Mouse (Mus musculus) forebrain, embryonic 11.5 days (tissue): ENCODE data around the gene Gm20388. TPM values are rescaled to one million over a fixed set of nuclear protein-coding genes. Genes with fewer than 3 reads are reported as not detected.
A peak's percentile ranks its signal among the peaks of the same experiment; 100 is the strongest.

Experiments used
- ATAC-seq: fragments of 200-750 bp; cut with Nextera tagmentation; replicated peaks from 2 replicates; pipeline ENCODE4 v1.8.0; 2017; ENCODE audit warnings: moderate TSS enrichment; ENCODE audit not compliant: low FRiP score
- DNase-seq: peaks from one replicate; pipeline ENCODE4 v3.0.0-alpha.2; 2017; ENCODE audit warnings: low spot score
- H3K27ac ChIP-seq: fragments of 300-500 bp; sonication (generic); 2 replicates; pipeline ENCODE4 v1.5.1; 2014; ENCODE audit warnings: low read depth, low read length
- H3K27me3 ChIP-seq: fragments of 300-500 bp; sonication (generic); 2 replicates; pipeline ENCODE4 v1.6.1; 2014; ENCODE audit warnings: mild to moderate bottlenecking, low read length, mixed read lengths; ENCODE audit not compliant: control insufficient read depth, insufficient read depth
- H3K36me3 ChIP-seq: fragments of 300-500 bp; sonication (generic); 2 replicates; pipeline ENCODE4 v1.6.1; 2014; ENCODE audit warnings: mild to moderate bottlenecking, low read length, moderate library complexity, mixed read lengths; ENCODE audit not compliant: control insufficient read depth, insufficient read depth
- H3K4me1 ChIP-seq: fragments of 300-500 bp; sonication (generic); replicated peaks from 2 replicates; pipeline ENCODE4 v1.6.1; 2014; ENCODE audit warnings: low read length, mixed read lengths; ENCODE audit not compliant: control insufficient read depth, insufficient read depth
- H3K4me2 ChIP-seq: fragments of 300-500 bp; sonication (generic); 2 replicates; pipeline ENCODE4 v1.6.1; 2014; ENCODE audit warnings: low read depth, mild to moderate bottlenecking, low read length, moderate library complexity, mixed read lengths; ENCODE audit not compliant: severe bottlenecking
- H3K4me3 ChIP-seq: fragments of 300-500 bp; sonication (generic); 2 replicates; pipeline ENCODE4 v1.5.1; 2014; ENCODE audit warnings: low read depth, low read length
- H3K9ac ChIP-seq: fragments of 300-500 bp; sonication (generic); 2 replicates; pipeline ENCODE4 v1.6.1; 2014; ENCODE audit warnings: low read length
- H3K9me3 ChIP-seq: fragments of 300-500 bp; sonication (generic); 2 replicates; pipeline ENCODE4 v1.6.1; 2016; ENCODE audit warnings: low read length, mixed read lengths; ENCODE audit not compliant: control insufficient read depth
- WGBS: fragments of 180-500 bp; shearing (Covaris S2); extraction: QIAGEN DNeasy Blood & Tissue Kit; methylation state at CpG from one replicate; pipeline ENCODE4 v1.1.7; 2014; 5-methylcytosine and 5-hydroxymethylcytosine counted together
- polyA plus RNA-seq: library from polyadenylated mRNA; unstranded; fragments of >200 nt; fragmentation: Nextera tagmentation; extraction: Ambion mirVana; gene quantifications from 2 replicates; pipeline ENCODE4 v1.2.1, GENCODE M21; 2014

The Gm20388 gene
- polyA plus RNA-seq, 1 experiment from 2014 or later: not detected

DNA sequence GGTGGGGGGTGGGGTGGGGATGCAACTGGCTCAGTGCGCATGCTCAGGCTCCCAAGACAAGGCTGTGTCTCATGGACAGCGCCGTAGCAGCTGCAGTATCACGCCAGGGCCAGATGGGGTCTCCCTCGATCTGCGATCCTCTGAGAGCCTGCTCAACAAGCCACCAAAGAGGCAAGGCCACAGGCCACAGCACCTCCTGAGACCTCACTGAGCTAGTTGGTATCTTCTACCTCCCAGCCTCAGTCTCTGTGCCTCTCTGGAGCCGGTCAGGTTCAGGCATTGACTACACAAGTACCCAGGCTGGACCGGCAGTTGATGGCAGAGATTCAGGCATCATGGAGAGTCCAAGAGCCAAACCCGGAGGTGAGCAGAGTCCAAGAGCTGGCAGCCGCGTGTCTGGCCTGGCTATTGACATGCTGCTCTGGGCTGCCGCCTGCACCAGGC is 1807.4 kb downstream of the Gm20388 start:
- no peak overlapping the region for H3K27ac ChIP-seq
- no peaks in the 10 kb centered on the region for H3K36me3 ChIP-seq
- H3K27me3 ChIP-seq: no peaks in the 10 kb centered on the region
- 0 out of 2 replicates have a peak, but pooled peaks cover 3% of the 10 kb centered on the region for H3K4me1 ChIP-seq
- ATAC-seq (peak; percentile 90), DNase-seq (peak; percentile 95)
- WGBS: 25% methylated on average over 12 of the region's 12 CpGs
- H3K9me3 ChIP-seq: no peaks in the 10 kb centered on the region
- no peak overlapping the region; the same call in 1 of the 2 replicates for H3K9ac ChIP-seq
- peak overlapping the region; percentile 34; the same call in 1 of the 2 replicates for H3K4me2 ChIP-seq
- H3K4me3 ChIP-seq: no peak overlapping the region

DNA sequence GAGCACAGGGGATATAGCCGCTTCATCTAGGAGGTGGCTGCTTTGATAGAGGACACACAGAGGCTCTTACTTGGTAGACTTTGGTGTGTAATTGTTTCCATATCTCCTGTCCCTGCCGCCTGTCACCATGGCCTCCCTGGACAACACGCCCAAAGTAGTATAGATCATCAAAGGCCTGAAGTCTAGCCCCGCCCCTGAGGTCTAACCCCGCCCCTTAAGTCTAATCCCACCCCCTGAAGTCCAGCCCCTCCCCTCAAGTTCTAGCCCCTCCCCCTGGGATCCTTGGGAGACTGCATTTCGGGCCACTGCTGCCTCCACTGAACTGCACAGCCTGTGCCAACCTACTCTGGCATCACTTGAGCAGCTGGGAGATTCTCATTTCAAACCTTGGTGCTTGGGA is 1808.3 kb downstream of the Gm20388 start:
- H3K27ac ChIP-seq: no peak overlapping the region
- H3K36me3 ChIP-seq: no peaks in the 10 kb centered on the region
- no peak for DNase-seq
- no peak overlapping the region for H3K4me3 ChIP-seq
- 0 out of 2 replicates have a peak, but pooled peaks cover 3% of the 10 kb centered on the region for H3K4me1 ChIP-seq
- H3K9me3 ChIP-seq: no peaks in the 10 kb centered on the region
- WGBS: 59% methylated on average over 6 of the region's 6 CpGs
- H3K9ac ChIP-seq: no peak overlapping the region
- no peak overlapping the region for H3K4me2 ChIP-seq
- ATAC-seq: no peak
- H3K27me3 ChIP-seq: no peaks in the 10 kb centered on the region

DNA sequence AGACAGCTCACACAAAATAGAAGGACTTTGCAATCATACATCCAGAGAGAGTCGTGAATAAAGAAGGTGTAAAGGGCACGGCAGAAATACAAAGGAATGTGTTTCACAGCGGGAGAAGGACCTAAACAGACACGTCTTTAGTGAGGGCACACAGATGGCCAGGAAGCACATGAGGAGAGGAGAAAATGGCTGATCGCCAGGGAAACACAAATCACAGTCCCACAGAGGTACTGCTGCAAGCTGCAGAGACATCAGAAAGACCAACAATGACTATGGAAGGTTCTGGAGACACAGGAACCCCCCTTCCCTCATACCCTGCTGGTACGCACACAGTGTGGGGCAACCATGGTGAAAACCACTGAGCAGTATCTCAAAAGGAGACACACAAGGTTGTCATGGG is 1810.4 kb downstream of the Gm20388 start:
- Histone ChIP-seq H3K4me3 (no peak overlapping the region), H3K4me2 (no peak overlapping the region), H3K9ac (no peak overlapping the region), H3K4me1 (0 out of 2 replicates have a peak, but pooled peaks cover 3% of the 10 kb centered on the region), H3K27ac (no peak overlapping the region), H3K9me3 (no peaks in the 10 kb centered on the region), H3K27me3 (no peaks in the 10 kb centered on the region), H3K36me3 (no peaks in the 10 kb centered on the region)
- WGBS: 68% methylated on average over 6 of the region's 6 CpGs
- no peak for DNase-seq
- no peak for ATAC-seq

DNA sequence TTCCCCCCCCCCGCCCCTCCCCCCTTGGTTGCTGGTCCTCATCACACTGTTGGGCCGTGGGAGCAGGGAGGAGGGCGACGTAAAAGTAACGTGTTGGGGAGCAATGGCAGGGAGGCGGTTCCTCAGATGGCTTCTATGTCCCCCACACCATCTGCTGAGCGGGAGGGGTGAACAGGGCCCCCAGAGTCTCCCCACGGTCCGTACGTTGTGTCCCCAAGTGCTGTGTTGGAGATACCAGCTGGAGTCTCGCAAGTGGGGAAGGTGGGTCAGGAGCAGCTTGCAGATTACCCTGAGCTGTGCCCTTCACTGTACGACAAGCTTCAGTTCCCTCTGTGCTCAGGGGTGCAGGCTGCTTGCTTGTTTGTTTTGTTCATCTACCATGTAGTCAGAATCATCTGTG is 1813.2 kb downstream of the Gm20388 start:
- Histone ChIP-seq H3K36me3 (no peaks in the 10 kb centered on the region), H3K27me3 (peaks cover 11% of the 10 kb centered on the region), H3K9me3 (no peaks in the 10 kb centered on the region), H3K4me2 (no peak overlapping the region), H3K9ac (no peak overlapping the region), H3K27ac (no peak overlapping the region), H3K4me1 (no peaks in the 10 kb centered on the region), H3K4me3 (no peak overlapping the region)
- DNase-seq: no peak
- no peak for ATAC-seq
- 85% methylated on average over 12 of the region's 12 CpGs for WGBS

DNA sequence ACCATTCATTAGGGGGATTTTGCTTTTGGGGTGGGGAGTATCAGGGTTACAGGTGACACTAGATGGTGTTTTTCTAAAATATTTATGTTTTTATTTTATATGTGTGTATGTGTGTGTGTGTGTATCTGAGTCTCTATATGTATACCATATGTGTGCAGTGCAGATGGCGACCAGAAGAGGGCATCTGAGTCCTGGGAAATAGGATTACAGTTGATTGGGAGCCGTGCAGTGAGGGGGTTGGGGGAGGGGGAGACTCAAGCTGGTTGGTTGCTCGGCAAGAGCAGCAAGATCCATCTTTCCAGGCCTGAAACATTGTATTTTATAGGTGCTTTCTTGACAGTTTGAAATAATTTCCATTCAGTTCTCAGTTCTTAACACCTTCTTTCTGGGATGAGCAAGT is 1816.5 kb downstream of the Gm20388 start:
- H3K9me3 ChIP-seq: no peaks in the 10 kb centered on the region
- H3K36me3 ChIP-seq: no peaks in the 10 kb centered on the region
- ATAC-seq: no peak
- no peak overlapping the region for H3K9ac ChIP-seq
- no peak overlapping the region for H3K4me2 ChIP-seq
- peaks cover 3% of the 10 kb centered on the region; the same call in 1 of the 2 replicates for H3K4me1 ChIP-seq
- 58% methylated on average over 3 of the region's 3 CpGs for WGBS
- H3K27me3 ChIP-seq: peaks cover 42% of the 10 kb centered on the region
- no peak for DNase-seq
- H3K4me3 ChIP-seq: no peak overlapping the region
- no peak overlapping the region for H3K27ac ChIP-seq

DNA sequence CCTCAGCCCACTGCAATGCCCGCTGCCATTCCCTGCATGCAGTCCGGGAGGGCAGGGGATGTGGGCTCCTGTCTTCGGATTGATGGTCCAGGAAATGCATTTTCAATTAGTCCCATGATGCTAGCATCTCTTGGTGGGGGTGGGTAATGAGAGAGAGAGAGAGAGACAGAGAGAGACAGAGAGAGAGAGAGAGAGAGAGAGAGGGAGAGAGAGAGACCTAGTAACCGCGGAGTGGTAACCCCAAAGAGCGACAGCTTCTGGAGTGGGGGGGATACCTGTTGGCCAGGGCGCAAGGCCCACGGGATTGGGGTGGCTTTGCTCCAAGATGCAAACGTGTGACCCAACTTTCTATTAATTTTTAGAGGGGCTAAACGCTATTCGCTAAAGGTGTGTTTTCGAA is 1818.7 kb downstream of the Gm20388 start, which contains the start of gene Jph3:
TSS of gene Jph3 (plus strand) at position 301 of the 400 bp plus-strand sequence.
- H3K27ac ChIP-seq: no peak within 1 kb of the TSS
- H3K36me3 ChIP-seq: no peaks in the 10 kb centered on the region
- H3K4me1 ChIP-seq: peaks cover 3% of the 10 kb centered on the region; the same call in 1 of the 2 replicates
- 7% methylated on average over 12 of the region's 12 CpGs for WGBS
- peak within 1 kb of the TSS; percentile 63 for H3K4me3 ChIP-seq
- peak within 1 kb of the TSS; percentile 86 for H3K4me2 ChIP-seq
- peak within 1 kb of the TSS; percentile 54 for H3K9ac ChIP-seq
- no peak for DNase-seq
- ATAC-seq: no peak
- peaks cover 51% of the 10 kb centered on the region for H3K27me3 ChIP-seq
- H3K9me3 ChIP-seq: no peaks in the 10 kb centered on the region

DNA sequence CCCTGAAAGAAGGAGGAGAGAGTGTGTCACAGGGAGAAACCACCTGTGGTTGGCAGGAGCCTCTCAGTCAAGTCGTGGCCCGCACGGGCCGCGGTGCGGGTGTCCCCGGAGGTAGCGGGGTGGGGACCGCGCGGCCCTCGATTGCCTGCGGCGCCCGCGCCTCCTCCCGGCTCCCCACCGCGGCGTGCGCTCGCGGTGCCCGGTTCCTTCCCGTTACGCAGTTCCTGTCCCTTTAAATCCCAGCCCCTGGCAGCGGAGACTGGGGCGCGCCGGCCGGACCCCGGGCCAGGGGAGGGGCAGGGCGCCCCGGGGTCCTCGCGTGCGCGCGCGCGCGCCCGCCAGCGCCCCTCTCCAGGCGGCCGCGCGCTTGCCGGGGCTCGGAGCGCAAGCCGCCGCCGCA is 1819.1 kb downstream of the Gm20388 start:
- Histone ChIP-seq H3K36me3 (no peaks in the 10 kb centered on the region), H3K27me3 (peaks cover 51% of the 10 kb centered on the region), H3K4me1 (peaks cover 3% of the 10 kb centered on the region; the same call in 1 of the 2 replicates), H3K9ac (peak overlapping the region; percentile 54), H3K4me3 (peak overlapping the region; percentile 63), H3K4me2 (peak overlapping the region; percentile 86), H3K9me3 (no peaks in the 10 kb centered on the region), H3K27ac (no peak overlapping the region)
- WGBS: under 1% methylated on average over 35 of the region's 54 CpGs
- DNase-seq (peak; percentile 67), ATAC-seq (no peak)

DNA sequence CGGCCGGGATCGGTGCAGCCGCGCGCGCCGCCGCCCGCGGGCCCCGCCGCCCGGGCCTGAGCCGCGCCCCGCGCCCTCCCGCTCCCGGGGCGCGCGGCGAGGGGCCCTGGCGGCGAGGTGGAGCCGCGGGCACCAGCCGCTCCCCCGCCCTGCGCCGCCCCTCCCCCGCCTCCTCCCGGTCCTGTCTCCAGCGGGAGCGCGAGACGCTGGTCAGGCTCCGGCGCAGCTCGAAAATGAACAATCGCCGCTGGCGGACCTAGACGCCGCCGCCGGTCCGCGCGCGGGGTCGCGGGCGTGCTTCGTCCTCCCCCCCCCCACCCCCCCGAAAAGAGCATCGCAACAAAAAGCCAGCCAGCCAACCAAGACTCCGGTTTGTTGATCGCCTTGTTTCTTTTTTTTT is 1819.5 kb downstream of the Gm20388 start:
- H3K9me3 ChIP-seq: no peaks in the 10 kb centered on the region
- DNase-seq: peak; percentile 75
- H3K36me3 ChIP-seq: no peaks in the 10 kb centered on the region
- peaks cover 51% of the 10 kb centered on the region for H3K27me3 ChIP-seq
- under 1% methylated on average over 29 of the region's 60 CpGs for WGBS
- peak overlapping the region; percentile 86 for H3K4me2 ChIP-seq
- H3K27ac ChIP-seq: no peak overlapping the region
- ATAC-seq: no peak
- H3K4me3 ChIP-seq: peak overlapping the region; percentile 63
- peaks cover 3% of the 10 kb centered on the region; the same call in 1 of the 2 replicates for H3K4me1 ChIP-seq
- peak overlapping the region; percentile 54 for H3K9ac ChIP-seq

DNA sequence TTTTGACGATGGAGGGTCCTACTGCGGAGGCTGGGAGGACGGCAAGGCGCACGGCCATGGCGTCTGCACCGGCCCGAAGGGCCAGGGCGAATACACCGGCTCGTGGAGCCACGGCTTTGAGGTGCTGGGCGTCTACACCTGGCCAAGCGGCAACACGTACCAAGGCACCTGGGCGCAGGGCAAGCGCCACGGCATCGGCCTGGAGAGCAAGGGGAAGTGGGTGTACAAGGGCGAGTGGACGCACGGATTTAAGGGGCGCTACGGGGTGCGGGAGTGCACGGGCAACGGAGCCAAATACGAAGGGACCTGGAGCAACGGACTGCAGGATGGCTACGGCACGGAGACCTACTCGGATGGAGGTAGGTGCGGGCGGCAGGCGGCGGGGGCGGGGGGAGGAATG is 1820.0 kb downstream of the Gm20388 start:
- peaks cover 3% of the 10 kb centered on the region; the same call in 1 of the 2 replicates for H3K4me1 ChIP-seq
- no peak overlapping the region for H3K27ac ChIP-seq
- no peaks in the 10 kb centered on the region for H3K9me3 ChIP-seq
- peak overlapping the region; percentile 86 for H3K4me2 ChIP-seq
- peak overlapping the region; percentile 54 for H3K9ac ChIP-seq
- H3K4me3 ChIP-seq: peak overlapping the region; percentile 63
- H3K36me3 ChIP-seq: no peaks in the 10 kb centered on the region
- under 1% methylated on average over 37 of the region's 37 CpGs for WGBS
- H3K27me3 ChIP-seq: peaks cover 51% of the 10 kb centered on the region
- ATAC-seq: 0 out of 2 replicates have a peak, but pooled peaks have one; percentile 12
- peak; percentile 57 for DNase-seq
